Mouse (Mus musculus) liver, postnatal 0 days (tissue): ENCODE results near the gene Slc2a12. TPM values are rescaled to one million over a fixed set of nuclear protein-coding genes. Genes with fewer than 3 reads are reported as not detected.

Experiments
- ATAC-seq: fragments of 200-750 bp; cut with Nextera tagmentation; 2 replicates; pipeline ENCODE4 v1.8.0; 2017; ENCODE audit warnings: mild to moderate bottlenecking, moderate library complexity
- DNase-seq: peaks from one replicate; pipeline ENCODE4 v3.0.0-alpha.2; 2016
- H3K27ac ChIP-seq: fragments of 300-500 bp; sonication (generic); 2 replicates; pipeline ENCODE4 v1.5.1; 2014; ENCODE audit warnings: antibody characterized with exemption, moderate library complexity, mild to moderate bottlenecking, low read depth
- H3K27me3 ChIP-seq: fragments of 300-500 bp; sonication (generic); 2 replicates; pipeline ENCODE4 v1.6.1; 2014; ENCODE audit warnings: low read length, control low read depth, mixed read lengths; ENCODE audit not compliant: insufficient read depth
- H3K36me3 ChIP-seq: fragments of 300-500 bp; sonication (generic); replicated peaks from 2 replicates; pipeline ENCODE4 v1.6.1; 2014; ENCODE audit warnings: mild to moderate bottlenecking, control low read depth, low read length, moderate library complexity, mixed read lengths; ENCODE audit not compliant: insufficient read depth
- H3K4me1 ChIP-seq: fragments of 300-500 bp; sonication (generic); 2 replicates; pipeline ENCODE4 v1.6.1; 2014; ENCODE audit warnings: antibody characterized with exemption, mild to moderate bottlenecking, control low read depth; ENCODE audit not compliant: insufficient read depth
- H3K4me2 ChIP-seq: fragments of 300-500 bp; sonication (generic); 2 replicates; pipeline ENCODE4 v1.6.1; 2014; ENCODE audit warnings: low read depth, mild to moderate bottlenecking, low read length, moderate library complexity, mixed read lengths
- H3K4me3 ChIP-seq: fragments of 300-500 bp; sonication (generic); 2 replicates; pipeline ENCODE4 v1.5.1; 2014; ENCODE audit warnings: low read depth, low read length
- H3K9ac ChIP-seq: fragments of 300-500 bp; sonication (generic); replicated peaks from 2 replicates; pipeline ENCODE4 v1.6.1; 2014; ENCODE audit warnings: mild to moderate bottlenecking, moderate library complexity
- H3K9me3 ChIP-seq: fragments of 300-500 bp; sonication (generic); 2 replicates; pipeline ENCODE4 v1.6.1; 2016; ENCODE audit warnings: mild to moderate bottlenecking, control low read depth, low read length, mixed read lengths
- CTCF ChIP-seq: sonication (generic); IDR thresholded peaks from 2 replicates; pipeline ENCODE4 v1.5.1; 2016; ENCODE audit warnings: antibody characterized with exemption, low read depth
- EP300 ChIP-seq: IDR thresholded peaks from 2 replicates; pipeline ENCODE4 v1.6.1; 2016; ENCODE audit warnings: antibody characterized with exemption, low read depth, mild to moderate bottlenecking
- WGBS: fragments of 180-500 bp; shearing (Covaris S2); extraction: QIAGEN DNeasy Blood & Tissue Kit; methylation state at CpG from one replicate; pipeline ENCODE4 v1.1.7; 2014; ENCODE audit not compliant: insufficient replicate concordance; 5-methylcytosine and 5-hydroxymethylcytosine counted together
- polyA plus RNA-seq: library from polyadenylated mRNA; unstranded; fragments of >200 nt; fragmentation: Nextera tagmentation; extraction: Ambion mirVana; gene quantifications from 2 replicates; pipeline ENCODE4 v1.2.1, GENCODE M21; 2015

Slc2a12 gene
- 0.04 TPM in 1 of 2 replicates, not detected in the other for polyA plus RNA-seq

DNA sequence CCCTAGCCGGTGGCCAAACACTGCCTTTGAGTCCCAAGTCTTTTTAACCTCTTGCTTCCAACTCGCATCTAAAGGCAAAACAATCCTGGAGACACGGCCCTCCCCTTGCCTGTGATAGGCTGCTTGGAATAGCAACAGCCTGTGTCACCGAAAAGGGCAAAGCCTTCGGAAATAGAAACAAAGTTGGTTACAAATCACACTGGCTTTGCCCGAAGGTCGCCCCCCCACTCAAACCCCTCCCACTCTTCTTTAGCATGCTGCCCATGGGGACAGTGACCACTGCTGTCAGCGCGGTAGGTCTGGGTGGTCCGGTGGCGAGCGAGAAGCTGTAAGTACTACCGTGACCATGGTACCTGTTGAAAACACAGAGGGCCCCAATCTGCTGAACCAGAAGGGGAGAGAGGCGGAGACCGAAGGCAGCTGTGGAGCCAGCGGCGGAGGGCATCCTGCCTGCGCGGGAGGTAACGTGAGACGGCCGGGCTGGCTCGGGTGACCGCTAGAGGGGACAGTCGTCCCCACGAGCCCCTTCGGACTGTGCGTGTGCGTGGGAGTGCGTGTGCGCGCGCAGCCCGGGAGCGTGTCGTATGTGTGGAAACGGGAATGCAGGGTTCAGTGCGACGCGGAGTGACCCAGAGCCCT is at the start of gene Slc2a12:
Slc2a12 (plus strand) TSS at position 159 of the 639 bp plus-strand sequence.
- H3K4me2 ChIP-seq: peak within 1 kb of the TSS; percentile 71
- no peaks in the 10 kb centered on the region for H3K9me3 ChIP-seq
- no peaks in the 10 kb centered on the region for H3K36me3 ChIP-seq
- H3K27me3 ChIP-seq: no peaks in the 10 kb centered on the region
- peak within 1 kb of the TSS; percentile 56 for H3K9ac ChIP-seq
- H3K27ac ChIP-seq: 0 out of 2 replicates have a peak within 1 kb of the TSS, but pooled peaks have one; percentile 32
- ATAC-seq (peak; percentile 90), DNase-seq (peak; percentile 55)
- 4% methylated on average over 40 of the region's 40 CpGs for WGBS
- no peaks in the 10 kb centered on the region for H3K4me1 ChIP-seq
- peak within 1 kb of the TSS; percentile 49 for H3K4me3 ChIP-seq
- TF ChIP-seq CTCF (peak; percentile 31; the same call in 1 of the 2 replicates), EP300 (no peak)

- Histone ChIP-seq H3K36me3 (no peaks in the 10 kb centered on the region), H3K9me3 (no peaks in the 10 kb centered on the region), H3K27me3 (no peaks in the 10 kb centered on the region), H3K4me2 (no peak overlapping the region), H3K4me1 (no peaks in the 10 kb centered on the region), H3K4me3 (no peak overlapping the region), H3K27ac (no peak overlapping the region), H3K9ac (no peak overlapping the region)
- WGBS: 84% methylated on average over 8 of the region's 8 CpGs
- TF ChIP-seq CTCF (no peak), EP300 (no peak)
- DNase-seq (no peak), ATAC-seq (no peak)
Measured at GRCm38 (mm10) chr10:22598908-22599480, 45.8 kb upstream of the Slc2a12 start.

GRCm38 (mm10) chr10:22601046-22601445 is 43.8 kb upstream of the Slc2a12 start:
- no peak overlapping the region for H3K4me2 ChIP-seq
- 78% methylated on average over 6 of the region's 6 CpGs for WGBS
- no peaks in the 10 kb centered on the region for H3K36me3 ChIP-seq
- DNase-seq (no peak), ATAC-seq (no peak)
- no peak overlapping the region for H3K27ac ChIP-seq
- H3K4me3 ChIP-seq: no peak overlapping the region
- no peaks in the 10 kb centered on the region for H3K4me1 ChIP-seq
- H3K9ac ChIP-seq: no peak overlapping the region
- no peaks in the 10 kb centered on the region for H3K9me3 ChIP-seq
- H3K27me3 ChIP-seq: no peaks in the 10 kb centered on the region
- TF ChIP-seq CTCF (no peak), EP300 (no peak)

- H3K36me3 ChIP-seq: no peaks in the 10 kb centered on the region
- WGBS: 76% methylated on average over 2 of the region's 2 CpGs
Measured at GRCm38 (mm10) chr10:22604801-22605200, 40.0 kb upstream of the Slc2a12 start.

DNA sequence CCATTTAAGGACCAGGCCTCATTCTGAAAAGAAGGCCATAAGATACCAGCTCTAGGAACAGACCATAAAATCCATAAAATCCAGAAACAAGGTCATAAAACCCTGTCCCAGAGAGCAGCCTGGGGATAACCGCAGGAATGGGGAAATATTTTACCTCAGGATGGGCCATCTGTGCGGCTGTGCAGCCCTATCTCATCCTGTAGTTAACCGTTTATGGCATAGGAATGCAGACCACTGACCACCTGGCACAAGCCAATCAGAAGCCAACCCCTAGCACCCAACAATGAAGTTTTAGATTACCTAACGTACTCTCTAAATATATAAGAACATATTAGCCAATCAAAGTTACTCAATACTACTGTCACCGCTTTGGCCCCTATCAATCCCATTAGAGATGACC is 36.5 kb upstream of the Slc2a12 start:
- Histone ChIP-seq H3K27ac (no peak overlapping the region), H3K9ac (no peak overlapping the region), H3K36me3 (no peaks in the 10 kb centered on the region), H3K4me2 (no peak overlapping the region), H3K27me3 (no peaks in the 10 kb centered on the region), H3K4me1 (no peaks in the 10 kb centered on the region), H3K9me3 (no peaks in the 10 kb centered on the region), H3K4me3 (no peak overlapping the region)
- no peak for ATAC-seq
- TF ChIP-seq EP300 (no peak), CTCF (no peak)
- 65% methylated on average over 5 of the region's 5 CpGs for WGBS
- no peak for DNase-seq

More at GRCm38 (mm10) chr10:22604801-22605200, 40.0 kb upstream of the Slc2a12 start:
- Histone ChIP-seq H3K4me2 (no peak overlapping the region), H3K4me1 (no peaks in the 10 kb centered on the region), H3K4me3 (no peak overlapping the region), H3K27ac (no peak overlapping the region), H3K27me3 (no peaks in the 10 kb centered on the region), H3K9me3 (no peaks in the 10 kb centered on the region), H3K9ac (no peak overlapping the region)
- no peak for ATAC-seq
- TF ChIP-seq EP300: no peak
- DNase-seq: no peak

DNA sequence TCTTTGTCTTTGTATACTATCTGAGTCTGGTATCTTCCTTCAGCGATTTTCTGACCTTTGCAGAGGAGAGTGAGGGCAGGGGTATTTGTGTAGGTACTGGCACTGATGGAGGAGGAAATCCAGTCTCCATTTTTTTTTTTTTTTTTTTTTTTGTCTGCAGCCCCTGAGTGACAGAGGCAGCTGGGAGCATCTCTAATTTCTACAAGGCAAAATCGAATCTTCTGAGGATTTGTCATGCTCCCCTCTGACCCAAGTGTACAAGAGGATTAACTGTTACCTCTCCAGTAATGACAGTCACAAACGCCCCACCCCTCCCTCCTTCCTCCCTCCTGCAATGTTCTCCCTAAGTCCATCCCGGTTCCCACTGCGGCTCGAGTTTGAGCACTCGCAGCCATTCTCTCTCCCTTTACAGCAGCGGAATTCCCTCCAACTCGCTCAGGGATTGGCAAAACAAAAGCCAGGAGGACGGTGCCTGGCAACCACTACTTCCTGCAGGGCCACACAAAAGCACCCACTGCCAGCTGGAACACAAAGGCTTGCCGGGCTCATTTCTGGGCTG is 35.9 kb upstream of the Slc2a12 start:
- H3K9ac ChIP-seq: no peak overlapping the region
- no peak for ATAC-seq
- no peak overlapping the region for H3K27ac ChIP-seq
- WGBS: 12% methylated on average over 11 of the region's 11 CpGs
- H3K9me3 ChIP-seq: no peaks in the 10 kb centered on the region
- DNase-seq: no peak
- no peak overlapping the region for H3K4me2 ChIP-seq
- no peak overlapping the region for H3K4me3 ChIP-seq
- no peak for TF ChIP-seq CTCF
- TF ChIP-seq EP300: no peak
- H3K4me1 ChIP-seq: no peaks in the 10 kb centered on the region
- H3K27me3 ChIP-seq: no peaks in the 10 kb centered on the region
- H3K36me3 ChIP-seq: no peaks in the 10 kb centered on the region
